Mouse (Mus musculus) midbrain, postnatal 0 days (tissue): ENCODE data around the gene Tha1. TPM values are rescaled to one million over a fixed set of nuclear protein-coding genes. Genes with fewer than 3 reads are reported as not detected.

Experiments used
- ATAC-seq: fragments of 200-750 bp; cut with Nextera tagmentation; 2 replicates; pipeline ENCODE4 v1.8.0; 2017; ENCODE audit warnings: moderate number of reproducible peaks, mild to moderate bottlenecking, moderate TSS enrichment, moderate library complexity; ENCODE audit not compliant: low FRiP score
- DNase-seq: peaks from one replicate; pipeline ENCODE4 v3.0.0-alpha.2; 2015; ENCODE audit warnings: low spot score
- H3K27ac ChIP-seq: fragments of 300-500 bp; sonication (generic); 2 replicates; pipeline ENCODE4 v1.5.1; 2014; ENCODE audit warnings: low read depth, mild to moderate bottlenecking, low read length, mixed read lengths
- H3K27me3 ChIP-seq: fragments of 300-500 bp; sonication (generic); 2 replicates; pipeline ENCODE4 v1.6.1; 2014; ENCODE audit warnings: low read length, control low read depth, mixed read lengths; ENCODE audit not compliant: insufficient read depth
- H3K36me3 ChIP-seq: fragments of 300-500 bp; sonication (generic); 2 replicates; pipeline ENCODE4 v1.6.1; 2014; ENCODE audit warnings: low read length, control low read depth, mixed read lengths; ENCODE audit not compliant: insufficient read depth
- H3K4me1 ChIP-seq: fragments of 300-500 bp; sonication (generic); 2 replicates; pipeline ENCODE4 v1.6.1; 2014; ENCODE audit warnings: mild to moderate bottlenecking, control low read depth, antibody characterized with exemption, low read length, mixed read lengths; ENCODE audit not compliant: insufficient read depth
- H3K4me2 ChIP-seq: fragments of 300-500 bp; sonication (generic); 2 replicates; pipeline ENCODE4 v1.6.1; 2014; ENCODE audit warnings: low read depth, mild to moderate bottlenecking, low read length, mixed read lengths; ENCODE audit not compliant: poor library complexity, severe bottlenecking
- H3K4me3 ChIP-seq: fragments of 300-500 bp; sonication (generic); 2 replicates; pipeline ENCODE4 v1.5.1; 2014; ENCODE audit warnings: low read depth, mild to moderate bottlenecking, low read length, moderate library complexity
- H3K9ac ChIP-seq: fragments of 300-500 bp; sonication (generic); replicated peaks from 2 replicates; pipeline ENCODE4 v1.6.1; 2014; ENCODE audit warnings: mild to moderate bottlenecking, low read length, moderate library complexity, mixed read lengths; ENCODE audit not compliant: poor library complexity, severe bottlenecking
- H3K9me3 ChIP-seq: fragments of 300-500 bp; sonication (generic); 2 replicates; pipeline ENCODE4 v1.6.1; 2016; ENCODE audit warnings: low read length, control low read depth
- CTCF ChIP-seq: IDR thresholded peaks from 2 replicates; pipeline ENCODE4 v1.5.1; 2016; ENCODE audit warnings: antibody characterized with exemption, mild to moderate bottlenecking
- WGBS: fragments of 180-500 bp; shearing (Covaris S2); extraction: QIAGEN DNeasy Blood & Tissue Kit; methylation state at CpG from one replicate; pipeline ENCODE4 v1.1.7; 2014; 5-methylcytosine and 5-hydroxymethylcytosine counted together
- polyA plus RNA-seq: library from polyadenylated mRNA; unstranded; fragments of >200 nt; fragmentation: Nextera tagmentation; extraction: Ambion mirVana; gene quantifications from 2 replicates; pipeline ENCODE4 v1.2.1, GENCODE M21; 2015
- total RNA-seq: library from RNA; depleted of rRNA; stranded (reverse); fragments of >200 nt; gene quantifications from 2 replicates; pipeline ENCODE4 v1.2.3, GENCODE M21; 2014

Tha1 gene
- total and polyA plus RNA-seq, 2 experiments from 2014 or later = 3.0 to 3.8 TPM

DNA sequence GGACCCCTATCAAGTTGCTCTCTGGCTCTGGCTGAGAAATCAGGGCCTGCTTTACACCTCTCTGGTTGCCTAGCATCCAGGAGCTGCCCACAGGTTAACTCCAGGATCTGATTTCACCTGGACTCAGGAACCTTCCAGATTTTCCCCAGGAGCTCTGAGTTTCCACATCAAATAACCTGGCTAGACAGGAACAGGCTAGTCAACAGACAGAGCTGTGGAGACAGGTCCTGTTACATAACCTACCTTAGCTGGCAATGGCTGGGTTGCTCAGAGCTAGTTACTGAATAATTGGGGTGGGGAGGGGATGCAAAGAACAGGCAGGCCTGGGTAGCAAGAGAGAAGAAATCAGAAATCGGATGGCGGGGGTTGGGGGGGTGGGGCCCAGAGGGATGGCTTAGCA, 28.3 kb downstream of the Tha1 start:
- WGBS = 67% methylated on average over 2 of the region's 2 CpGs
- ATAC-seq = no peak

GRCm38 (mm10) chr11:117843434-117843833, 29.8 kb downstream of the Tha1 start:
- DNase-seq = no peak
- Histone ChIP-seq H3K36me3 (no peaks in the 10 kb centered on the region), H3K9ac (no peak overlapping the region), H3K27me3 (no peaks in the 10 kb centered on the region), H3K4me1 (no peaks in the 10 kb centered on the region; the same call in 1 of the 2 replicates), H3K27ac (no peak overlapping the region), H3K4me2 (no peak overlapping the region), H3K9me3 (no peaks in the 10 kb centered on the region), H3K4me3 (no peak overlapping the region)
- no peak for TF ChIP-seq CTCF
- ATAC-seq = no peak
- WGBS = 84% methylated on average over 2 of the region's 2 CpGs

More for the DNA sequence above, 28.3 kb downstream of the Tha1 start:
- no peak for DNase-seq
- Histone ChIP-seq H3K4me2 (no peak overlapping the region), H3K27ac (no peak overlapping the region), H3K4me3 (no peak overlapping the region), H3K36me3 (no peaks in the 10 kb centered on the region), H3K4me1 (peaks cover 5% of the 10 kb centered on the region), H3K9ac (no peak overlapping the region), H3K9me3 (no peaks in the 10 kb centered on the region), H3K27me3 (no peaks in the 10 kb centered on the region)
- TF ChIP-seq CTCF = no peak

GRCm38 (mm10) chr11:117840910-117841309, 32.4 kb downstream of the Tha1 start:
- H3K4me2 ChIP-seq = no peak overlapping the region
- no peak overlapping the region for H3K27ac ChIP-seq
- no peak for TF ChIP-seq CTCF

DNA sequence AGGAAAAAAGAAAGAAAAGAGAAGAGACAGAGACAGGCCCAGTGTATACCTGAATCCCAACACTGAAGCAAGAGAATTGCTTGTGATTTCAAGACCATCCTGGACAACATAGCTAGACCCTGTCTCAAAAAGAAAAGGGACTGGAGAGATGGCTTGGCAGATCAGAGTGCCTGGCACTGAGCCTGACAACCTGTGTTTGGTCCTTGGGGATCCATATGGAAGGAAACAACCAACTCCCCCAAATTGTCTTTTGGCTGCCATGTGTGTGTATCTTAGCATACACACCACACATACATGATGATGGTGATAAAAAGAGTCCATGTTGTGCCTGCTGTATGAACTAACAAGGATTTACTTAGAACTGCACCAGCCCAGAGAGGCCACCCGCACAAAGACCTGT, 34.3 kb downstream of the Tha1 start:
- H3K9me3 ChIP-seq = no peaks in the 10 kb centered on the region
- 68% methylated on average over 1 of the region's 1 CpGs for WGBS
- H3K4me1 ChIP-seq = no peaks in the 10 kb centered on the region
- H3K9ac ChIP-seq = no peak overlapping the region
- no peaks in the 10 kb centered on the region for H3K36me3 ChIP-seq
- no peak overlapping the region for H3K27ac ChIP-seq
- H3K4me3 ChIP-seq = no peak overlapping the region
- ATAC-seq = no peak
- DNase-seq = no peak
- H3K27me3 ChIP-seq = no peaks in the 10 kb centered on the region
- no peak overlapping the region for H3K4me2 ChIP-seq
- TF ChIP-seq CTCF = no peak

More at GRCm38 (mm10) chr11:117840910-117841309, 32.4 kb downstream of the Tha1 start:
- DNase-seq (no peak), ATAC-seq (no peak)
- H3K36me3 ChIP-seq = no peaks in the 10 kb centered on the region
- H3K9ac ChIP-seq = no peak overlapping the region
- WGBS = 57% methylated on average over 1 of the region's 1 CpGs
- H3K9me3 ChIP-seq = no peaks in the 10 kb centered on the region
- H3K4me1 ChIP-seq = no peaks in the 10 kb centered on the region
- H3K4me3 ChIP-seq = no peak overlapping the region
- H3K27me3 ChIP-seq = no peaks in the 10 kb centered on the region

- no peak for TF ChIP-seq CTCF
- Histone ChIP-seq H3K36me3 (no peaks in the 10 kb centered on the region), H3K27ac (no peak overlapping the region), H3K4me1 (no peaks in the 10 kb centered on the region), H3K4me3 (no peak overlapping the region), H3K9ac (no peak overlapping the region), H3K9me3 (no peaks in the 10 kb centered on the region), H3K27me3 (no peaks in the 10 kb centered on the region), H3K4me2 (no peak overlapping the region)
- DNase-seq = no peak
- no peak for ATAC-seq
- WGBS = 62% methylated on average over 2 of the region's 2 CpGs
These were observed 34.7 kb downstream of the Tha1 start for GRCm38 (mm10) chr11:117838572-117838971.

DNA sequence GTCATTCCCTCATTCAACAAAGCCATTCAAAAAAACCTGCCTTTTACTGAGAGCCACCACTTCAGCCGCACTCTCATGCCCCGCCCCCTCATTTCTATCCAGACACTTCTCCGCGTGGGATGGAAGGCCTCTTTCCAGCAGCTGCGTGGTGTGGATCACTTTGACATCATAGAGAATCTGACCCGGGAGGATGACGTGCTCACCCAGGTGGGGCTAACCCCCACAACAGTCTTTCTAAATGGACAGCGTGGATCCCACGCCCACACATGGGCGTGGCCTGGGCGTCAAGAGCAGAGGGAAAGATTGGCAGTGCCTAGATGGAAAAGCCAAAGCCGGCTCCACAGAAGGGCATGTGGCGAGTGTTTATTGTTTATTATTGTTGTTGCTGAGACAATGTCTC, 37.0 kb downstream of the Tha1 start:
- ATAC-seq (no peak), DNase-seq (peak; percentile 34)
- H3K27ac ChIP-seq = no peak overlapping the region
- 0 out of 2 replicates have a peak overlapping the region, but pooled peaks have one; percentile 8 for H3K4me3 ChIP-seq
- H3K9ac ChIP-seq = no peak overlapping the region
- no peaks in the 10 kb centered on the region for H3K4me1 ChIP-seq
- WGBS = 33% methylated on average over 13 of the region's 13 CpGs
- TF ChIP-seq CTCF = no peak
- no peaks in the 10 kb centered on the region for H3K9me3 ChIP-seq
- H3K4me2 ChIP-seq = peak overlapping the region; percentile 26
- H3K27me3 ChIP-seq = no peaks in the 10 kb centered on the region
- H3K36me3 ChIP-seq = no peaks in the 10 kb centered on the region
